Mouse (Mus musculus) liver, adult 2 months (tissue): ENCODE results near the gene Asic3. TPM values are rescaled to one million over a fixed set of nuclear protein-coding genes. Genes with fewer than 3 reads are reported as not detected.
A peak's percentile ranks its signal among the peaks of the same experiment; 100 is the strongest.

Experiments
- DNase-seq: peaks from one replicate; pipeline ENCODE4 v3.0.0-alpha.2; 2011; ENCODE audit warnings: low read depth, low spot score; ENCODE audit errors: extremely low read depth
- H3K27ac ChIP-seq: fragments of 200-500 bp; replicated peaks from 2 replicates; pipeline ENCODE4 v1.5.1; 2012; ENCODE audit warnings: low read depth, mild to moderate bottlenecking, control low read depth, inconsistent platforms, low read length; ENCODE audit not compliant: insufficient read depth
- H3K27me3 ChIP-seq: fragments of 200-500 bp; 2 replicates; pipeline ENCODE4 v1.6.1; 2012; ENCODE audit warnings: mild to moderate bottlenecking, moderate library complexity, low read length, inconsistent platforms; ENCODE audit not compliant: control insufficient read depth, insufficient read depth
- H3K36me3 ChIP-seq: fragments of 200-500 bp; 2 replicates; pipeline ENCODE4 v1.6.1; 2012; ENCODE audit warnings: low read length, inconsistent platforms; ENCODE audit not compliant: control insufficient read depth, insufficient read depth
- H3K4me1 ChIP-seq: fragments of 200-500 bp; 2 replicates; pipeline ENCODE4 v1.6.1; 2011; ENCODE audit warnings: low read length; ENCODE audit not compliant: control insufficient read depth, insufficient read depth
- H3K4me3 ChIP-seq: fragments of 200-500 bp; 2 replicates; pipeline ENCODE4 v1.5.1; 2011; ENCODE audit warnings: low read depth, mild to moderate bottlenecking, control low read depth, low read length, moderate library complexity; ENCODE audit not compliant: insufficient read depth
- H3K79me2 ChIP-seq: fragments of 200-500 bp; 2 replicates; pipeline ENCODE4 v1.6.1; 2012; ENCODE audit warnings: inconsistent platforms, mild to moderate bottlenecking, low read length, moderate library complexity; ENCODE audit not compliant: control insufficient read depth, insufficient read depth
- H3K9ac ChIP-seq: fragments of 200-500 bp; 2 replicates; pipeline ENCODE4 v1.6.1; 2012; ENCODE audit warnings: low read depth, mild to moderate bottlenecking, control low read depth, inconsistent platforms, low read length
- CTCF ChIP-seq: fragments of 200-500 bp; IDR thresholded peaks from 2 replicates; pipeline ENCODE4 v1.5.1; 2011; ENCODE audit warnings: low read depth, low read length, control low read depth
- POLR2A ChIP-seq: fragments of 200-500 bp; IDR thresholded peaks from 2 replicates; pipeline ENCODE4 v1.6.1; 2011; ENCODE audit warnings: low read length, control low read depth; ENCODE audit not compliant: insufficient read depth; ENCODE audit errors: extremely low read depth
- WGBS: fragments of 180-500 bp; shearing (Covaris S2); methylation state at CpG from one replicate; pipeline ENCODE4 v1.1.7; 2018; 5-methylcytosine and 5-hydroxymethylcytosine counted together
- polyA plus RNA-seq: library from polyadenylated mRNA; depleted of rRNA; stranded (reverse); fragments of >200 nt; gene quantifications from 2 replicates; pipeline ENCODE4 v1.2.3, GENCODE M21; 2012
- total RNA-seq: library from RNA; depleted of rRNA; stranded (reverse); fragments of >200 nt; gene quantifications from 2 replicates; pipeline ENCODE4 v1.2.3, GENCODE M21; 2014

Gene Asic3
- total and polyA plus RNA-seq, 2 experiments = 0.84 TPM; not detected in 1

DNA sequence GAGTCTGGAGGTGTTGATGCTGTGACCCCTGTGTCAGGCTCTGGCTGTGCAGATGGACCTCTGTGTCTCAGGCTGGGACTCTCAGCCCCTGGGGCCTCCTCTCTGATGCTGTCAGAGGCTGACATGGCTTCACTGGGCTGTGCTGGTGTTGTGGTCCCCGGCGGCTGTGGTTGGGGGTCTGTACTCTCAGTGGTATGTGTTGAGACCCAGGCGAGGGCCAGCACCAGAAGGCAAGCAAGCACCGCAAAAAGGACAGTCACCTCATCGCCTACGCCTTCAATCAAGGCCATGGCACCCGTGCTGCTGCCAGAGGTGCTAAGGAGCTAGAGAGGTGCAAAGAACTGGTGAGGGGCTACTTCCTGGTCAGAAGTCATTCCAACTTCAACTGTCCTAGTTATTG, 33.4 kb downstream of the Asic3 start:
- Histone ChIP-seq H3K27me3 (no peaks in the 10 kb centered on the region), H3K4me1 (peaks cover 19% of the 10 kb centered on the region), H3K79me2 (peaks cover 7% of the 10 kb centered on the region; the same call in 1 of the 2 replicates), H3K4me3 (no peak overlapping the region), H3K27ac (no peak overlapping the region), H3K36me3 (no peaks in the 10 kb centered on the region), H3K9ac (no peak overlapping the region)
- no peak for TF ChIP-seq CTCF
- TF ChIP-seq POLR2A = no peak
- DNase-seq = no peak
- 98% methylated on average over 7 of the region's 7 CpGs for WGBS

DNA sequence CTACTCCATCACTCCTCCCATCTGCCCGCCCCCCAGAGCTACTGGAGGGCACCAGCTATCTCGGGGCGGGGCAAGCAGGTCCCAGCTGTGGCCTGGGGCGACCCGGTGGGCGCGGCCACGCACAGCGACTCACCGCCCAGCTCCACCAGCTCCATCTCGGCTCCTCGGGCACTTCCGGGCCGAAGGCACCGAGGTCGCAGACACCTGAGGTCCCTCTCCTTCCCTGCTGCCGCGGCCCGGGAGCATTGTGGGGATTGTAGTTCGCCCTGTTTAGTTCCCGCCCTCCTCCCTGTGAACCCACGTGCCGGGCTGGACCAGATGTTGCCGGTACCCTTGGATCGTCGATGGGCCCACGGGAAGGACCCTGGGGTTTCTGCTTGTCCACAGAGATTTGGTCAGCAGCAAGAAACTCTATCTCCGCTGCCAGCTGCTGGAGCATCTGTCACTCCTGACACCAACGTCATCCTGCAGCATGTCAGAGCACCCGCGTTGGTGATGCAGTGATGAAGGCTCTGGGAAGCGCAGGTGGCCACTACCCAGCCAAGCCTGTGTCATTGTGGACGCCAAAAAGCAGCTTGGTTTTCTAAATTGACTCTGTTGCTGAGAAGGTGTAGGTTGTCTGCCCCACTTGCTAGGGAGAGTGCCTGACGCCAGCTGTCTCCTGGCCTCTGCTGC, 34.6 kb downstream of the Asic3 start, which contains the start of gene Tmub1:
TSS of gene Tmub1 (minus strand) at position 231 of the 675 bp plus-strand sequence.
- Histone ChIP-seq H3K27me3 (no peaks in the 10 kb centered on the region), H3K9ac (peak within 1 kb of the TSS; percentile 54), H3K4me1 (peaks cover 20% of the 10 kb centered on the region), H3K79me2 (peaks cover 12% of the 10 kb centered on the region), H3K27ac (peak within 1 kb of the TSS; percentile 66), H3K36me3 (no peaks in the 10 kb centered on the region), H3K4me3 (peak within 1 kb of the TSS; percentile 51)
- peak; percentile 88 for DNase-seq
- WGBS = 4% methylated on average over 34 of the region's 34 CpGs
- no peak for TF ChIP-seq POLR2A
- no peak for TF ChIP-seq CTCF

DNA sequence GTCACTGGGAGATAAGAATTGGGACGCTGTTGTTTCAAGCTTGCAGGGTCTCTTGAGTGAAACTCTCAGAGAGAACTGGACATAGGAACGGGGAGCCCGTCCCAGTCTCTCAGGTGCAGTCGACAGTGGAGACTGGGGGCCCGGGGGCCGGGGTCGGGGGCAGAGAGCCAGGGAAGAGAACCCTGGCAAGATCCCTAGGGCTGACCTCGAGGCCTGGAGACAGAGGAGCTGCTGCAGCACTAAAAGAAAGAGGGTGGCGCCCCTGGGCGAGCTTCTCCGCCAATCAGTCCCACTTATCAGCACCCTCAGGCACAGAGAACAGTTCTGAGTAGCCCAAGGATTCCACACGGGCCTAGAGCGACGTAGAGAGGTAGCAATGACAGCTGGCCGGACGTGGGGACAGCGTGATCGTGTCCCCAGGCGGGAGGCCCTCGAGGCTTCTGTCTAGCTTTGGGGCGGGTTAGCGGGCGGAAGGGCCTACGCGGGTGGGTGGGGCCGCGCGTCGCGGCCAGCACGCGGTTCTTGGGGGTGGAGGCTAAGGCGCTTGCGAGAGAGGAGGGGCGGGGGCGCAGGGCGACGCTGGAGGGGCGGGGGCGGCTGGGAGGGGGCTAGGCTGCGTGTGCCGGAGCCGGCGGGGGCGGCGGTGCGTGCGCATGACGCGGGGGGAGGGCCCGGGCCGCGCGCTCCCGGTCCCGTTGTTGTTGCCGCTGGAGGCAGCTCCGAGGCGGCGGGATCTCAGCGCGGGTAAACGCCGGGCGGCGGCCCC, 38.3 kb downstream of the Asic3 start:
- H3K27me3 ChIP-seq = no peaks in the 10 kb centered on the region

DNA sequence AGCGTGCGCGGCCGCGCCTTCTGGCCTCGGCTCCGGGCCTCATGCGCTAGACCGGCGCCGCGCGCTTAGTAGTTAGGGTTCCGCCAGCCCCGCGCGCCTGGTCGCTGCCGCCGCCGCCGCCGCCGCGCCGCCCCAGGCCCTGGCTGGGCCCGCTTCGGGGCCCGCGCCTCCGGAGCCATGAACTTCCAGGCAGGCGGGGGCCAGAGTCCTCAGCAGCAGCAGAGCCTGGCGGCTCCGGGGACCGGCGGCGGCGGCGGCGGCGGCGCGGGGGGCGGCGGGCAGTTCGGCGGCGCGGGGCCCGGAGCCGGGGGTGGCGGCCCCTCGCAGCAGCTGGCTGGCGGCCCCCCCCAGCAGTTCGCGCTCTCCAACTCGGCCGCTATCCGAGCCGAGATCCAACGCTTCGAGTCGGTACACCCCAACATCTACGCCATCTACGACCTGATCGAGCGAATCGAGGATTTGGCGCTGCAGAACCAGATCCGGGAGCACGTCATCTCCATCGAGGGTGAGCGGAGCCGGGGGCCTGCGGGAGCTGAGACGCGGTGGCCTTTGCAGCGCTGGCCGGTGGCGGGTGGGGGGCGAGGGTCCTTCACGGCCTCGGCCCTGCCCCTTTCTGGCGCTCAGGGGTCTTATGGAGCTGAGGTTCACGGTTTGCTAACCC, 39.0 kb downstream of the Asic3 start, which contains the start of gene Agap3:
TSS of gene Agap3 (plus strand) at position 148 of the 661 bp plus-strand sequence.
- under 1% methylated on average over 78 of the region's 85 CpGs for WGBS
- DNase-seq = no peak

More for the DNA sequence above, 38.3 kb downstream of the Asic3 start:
- H3K9ac ChIP-seq = peak overlapping the region; percentile 86
- DNase-seq = peak; percentile 78
- peak overlapping the region; percentile 72 for H3K27ac ChIP-seq
- H3K79me2 ChIP-seq = peaks cover 29% of the 10 kb centered on the region
- H3K4me1 ChIP-seq = peaks cover 17% of the 10 kb centered on the region
- no peaks in the 10 kb centered on the region for H3K36me3 ChIP-seq
- WGBS = 7% methylated on average over 58 of the region's 66 CpGs
- peak overlapping the region; percentile 73 for H3K4me3 ChIP-seq
- TF ChIP-seq POLR2A (peak; percentile 67; the same call in 1 of the 2 replicates), CTCF (no peak)

GRCm38 (mm10) chr5:24452691-24453233, 39.6 kb downstream of the Asic3 start:
- no peaks in the 10 kb centered on the region for H3K36me3 ChIP-seq
- 3% methylated on average over 29 of the region's 29 CpGs for WGBS
- H3K4me1 ChIP-seq = peaks cover 12% of the 10 kb centered on the region
- TF ChIP-seq CTCF = no peak
- TF ChIP-seq POLR2A = no peak
- DNase-seq = no peak
- peaks cover 36% of the 10 kb centered on the region for H3K79me2 ChIP-seq
- no peaks in the 10 kb centered on the region for H3K27me3 ChIP-seq
- H3K4me3 ChIP-seq = peak overlapping the region; percentile 73
- no peak overlapping the region for H3K27ac ChIP-seq
- peak overlapping the region; percentile 86 for H3K9ac ChIP-seq

More for the DNA sequence above, 39.0 kb downstream of the Asic3 start, which contains the start of gene Agap3:
- no peak for TF ChIP-seq POLR2A
- no peak for TF ChIP-seq CTCF
- Histone ChIP-seq H3K27ac (peak within 1 kb of the TSS; percentile 72), H3K9ac (peak within 1 kb of the TSS; percentile 86), H3K79me2 (peaks cover 31% of the 10 kb centered on the region), H3K4me1 (peaks cover 12% of the 10 kb centered on the region), H3K36me3 (no peaks in the 10 kb centered on the region), H3K4me3 (peak within 1 kb of the TSS; percentile 73), H3K27me3 (no peaks in the 10 kb centered on the region)
